Mouse (Mus musculus): ENCODE results near the gene Wdfy2. TPM values are rescaled to one million over a fixed set of nuclear protein-coding genes. Genes with fewer than 3 reads are reported as not detected.
A peak's percentile ranks its signal among the peaks of the same experiment; 100 is the strongest.
"Not testable (repeated sequence)": the region's sequence is repeated elsewhere in the genome, so short reads cannot be mapped to it uniquely, and the experiment has no call there.

Wdfy2 gene
- 5.4 and 5.9 TPM in 2 replicates for total RNA-seq (2015; ENCODE audit: low replicate concordance)
- total RNA-seq (2017; ENCODE audit: low replicate concordance): 3.3 and 4.9 TPM in 2 replicates

GRCm38 (mm10) chr14:62837641-62838252 lies at the start of gene Wdfy2:
Gene Wdfy2 (plus strand): TSS chr14:62837678.
- ATAC-seq (replicated peaks; ENCODE audit: low FRiP score, poor library complexity, severe bottlenecking): no peak

GRCm38 (mm10) chr14:62789282-62789681 lies 48.2 kb upstream of the Wdfy2 start:
- no peak for ATAC-seq (replicated peaks; ENCODE audit: low FRiP score, poor library complexity, severe bottlenecking)

GRCm38 (mm10) chr14:62795719-62796118 lies 41.8 kb upstream of the Wdfy2 start:
- no peak for ATAC-seq (replicated peaks; ENCODE audit: low FRiP score, poor library complexity, severe bottlenecking)

GRCm38 (mm10) chr14:62798608-62799101 lies 38.8 kb upstream of the Wdfy2 start:
- no peak for ATAC-seq (replicated peaks; ENCODE audit: low FRiP score, poor library complexity, severe bottlenecking)

GRCm38 (mm10) chr14:62800791-62801190 lies 36.7 kb upstream of the Wdfy2 start:
- ATAC-seq (replicated peaks; ENCODE audit: low FRiP score, poor library complexity, severe bottlenecking): no peak

GRCm38 (mm10) chr14:62803204-62803603 lies 34.3 kb upstream of the Wdfy2 start:
- no peak for ATAC-seq (replicated peaks; ENCODE audit: low FRiP score, poor library complexity, severe bottlenecking)

- 0 out of 2 replicates have a peak, but pooled peaks have one; percentile 34 for ATAC-seq (replicated peaks; ENCODE audit: low FRiP score, poor library complexity, severe bottlenecking)
Measured at GRCm38 (mm10) chr14:62806921-62807320, 30.6 kb upstream of the Wdfy2 start.

GRCm38 (mm10) chr14:62808661-62809523 lies 28.6 kb upstream of the Wdfy2 start:
- ATAC-seq (replicated peaks; ENCODE audit: low FRiP score, poor library complexity, severe bottlenecking): no peak

- no peak for ATAC-seq (replicated peaks; ENCODE audit: low FRiP score, poor library complexity, severe bottlenecking)
Measured at GRCm38 (mm10) chr14:62812765-62813164, 24.7 kb upstream of the Wdfy2 start.

GRCm38 (mm10) chr14:62814567-62814966 lies 22.9 kb upstream of the Wdfy2 start:
- ATAC-seq (replicated peaks; ENCODE audit: low FRiP score, poor library complexity, severe bottlenecking): no peak

- ATAC-seq (replicated peaks; ENCODE audit: low FRiP score, poor library complexity, severe bottlenecking): no peak
Measured at GRCm38 (mm10) chr14:62816827-62817226, 20.7 kb upstream of the Wdfy2 start.

- ATAC-seq (replicated peaks; ENCODE audit: low FRiP score, poor library complexity, severe bottlenecking): no peak
Measured at GRCm38 (mm10) chr14:62825575-62826332, 11.7 kb upstream of the Wdfy2 start.

- ATAC-seq (replicated peaks; ENCODE audit: low FRiP score, poor library complexity, severe bottlenecking): no peak
Measured at GRCm38 (mm10) chr14:62829291-62829690, 8.2 kb upstream of the Wdfy2 start.

GRCm38 (mm10) chr14:62831691-62832275 lies 5.7 kb upstream of the Wdfy2 start:
- no peak for ATAC-seq (replicated peaks; ENCODE audit: low FRiP score, poor library complexity, severe bottlenecking)

GRCm38 (mm10) chr14:62833036-62833435 lies 4.4 kb upstream of the Wdfy2 start:
- no peak for ATAC-seq (replicated peaks; ENCODE audit: low FRiP score, poor library complexity, severe bottlenecking)

- ATAC-seq (replicated peaks; ENCODE audit: low FRiP score, poor library complexity, severe bottlenecking): no peak
Measured at GRCm38 (mm10) chr14:62833541-62833940, 3.9 kb upstream of the Wdfy2 start.

GRCm38 (mm10) chr14:62835737-62836136 lies 1.7 kb upstream of the Wdfy2 start:
- not testable (repeated sequence) for ATAC-seq (replicated peaks; ENCODE audit: low FRiP score, poor library complexity, severe bottlenecking)

GRCm38 (mm10) chr14:62836926-62837640 lies 395 bp upstream of the Wdfy2 start:
- ATAC-seq (replicated peaks; ENCODE audit: low FRiP score, poor library complexity, severe bottlenecking): peak; percentile 95

GRCm38 (mm10) chr14:62838336-62838735 lies 858 bp downstream of the Wdfy2 start:
- ATAC-seq (replicated peaks; ENCODE audit: low FRiP score, poor library complexity, severe bottlenecking): no peak

Data from erythroid progenitor cell, adult 5-6 weeks (primary cell).